Mouse (Mus musculus): ENCODE measurements around the gene P3h3.

GRCm38 (mm10) chr6:124814858-124815774 is 42.4 kb downstream of the P3h3 start:
- no peak for TF ChIP-seq CTCF (IDR thresholded peaks at IDR 0.05; ENCODE audit: low read depth, low read length)
- TF ChIP-seq POLR2A (IDR thresholded peaks at IDR 0.05; ENCODE audit: extremely low read depth, insufficient read depth, low read length) = no peak

Measured in liver, adult 2 months (tissue).